Mouse (Mus musculus): Measurements from ENCODE around the gene Ubap1.

GRCm38 (mm10) chr4:41369702-41370437 is 21.1 kb downstream of the Ubap1 start:
- TF ChIP-seq EP300 (IDR thresholded peaks at IDR 0.05; ENCODE audit: low read depth): no peak
- TF ChIP-seq CTCF (IDR thresholded peaks at IDR 0.05; ENCODE audit: low read depth): no peak

All from heart, postnatal 0 days (tissue).